Mouse (Mus musculus): ENCODE data around the gene Zglp1. TPM values are rescaled to one million over a fixed set of nuclear protein-coding genes. Genes with fewer than 3 reads are reported as not detected.
A peak's percentile ranks its signal among the peaks of the same experiment; 100 is the strongest.

Gene Zglp1
- polyA plus RNA-seq, 1 experiment from 2014 or later = 0.81 TPM

GRCm38 (mm10) chr9:21032491-21032890, 34.4 kb downstream of the Zglp1 start:
- Histone ChIP-seq H3K27me3 (peaks cover 98% of the 10 kb centered on the region), H3K4me2 (peak overlapping the region; percentile 94), H3K4me1 (peaks cover 60% of the 10 kb centered on the region), H3K27ac (no peak overlapping the region), H3K4me3 (peak overlapping the region; percentile 50), H3K36me3 (ENCODE audit: poor library complexity, severe bottlenecking) (no peaks in the 10 kb centered on the region), H3K9ac (no peak overlapping the region; the same call in 1 of the 2 replicates), H3K9me3 (replicated peaks) (no peaks in the 10 kb centered on the region)
- 2% methylated on average over 7 of the region's 7 CpGs for WGBS
- ATAC-seq = no peak

GRCm38 (mm10) chr9:21031896-21032351, 35.0 kb downstream of the Zglp1 start, which contains the start of gene Icam5:
Gene Icam5 (plus strand): TSS chr9:21032073.
- peaks cover 98% of the 10 kb centered on the region for H3K27me3 ChIP-seq
- WGBS = under 1% methylated on average over 35 of the region's 35 CpGs
- peak within 1 kb of the TSS; percentile 62 for H3K9ac ChIP-seq
- H3K27ac ChIP-seq = no peak within 1 kb of the TSS
- H3K4me2 ChIP-seq = peak within 1 kb of the TSS; percentile 94
- no peaks in the 10 kb centered on the region for H3K9me3 ChIP-seq (replicated peaks)
- H3K4me3 ChIP-seq = peak within 1 kb of the TSS; percentile 50
- no peaks in the 10 kb centered on the region for H3K36me3 ChIP-seq (ENCODE audit: poor library complexity, severe bottlenecking)
- H3K4me1 ChIP-seq = peaks cover 55% of the 10 kb centered on the region
- peak; percentile 50 for ATAC-seq

GRCm38 (mm10) chr9:21031251-21031895, 35.5 kb downstream of the Zglp1 start:
- peak; percentile 67 for ATAC-seq
- Histone ChIP-seq H3K9ac (peak overlapping the region; percentile 62), H3K4me1 (peaks cover 50% of the 10 kb centered on the region), H3K27ac (no peak overlapping the region), H3K36me3 (ENCODE audit: poor library complexity, severe bottlenecking) (no peaks in the 10 kb centered on the region), H3K4me2 (peak overlapping the region; percentile 94), H3K4me3 (peak overlapping the region; percentile 50), H3K9me3 (replicated peaks) (no peaks in the 10 kb centered on the region), H3K27me3 (peaks cover 98% of the 10 kb centered on the region)
- WGBS = under 1% methylated on average over 36 of the region's 36 CpGs

- Histone ChIP-seq H3K27me3 (peaks cover 98% of the 10 kb centered on the region), H3K9ac (no peak overlapping the region), H3K27ac (no peak overlapping the region), H3K4me2 (peak overlapping the region; percentile 94), H3K9me3 (replicated peaks) (no peaks in the 10 kb centered on the region), H3K4me3 (peak overlapping the region; percentile 50), H3K36me3 (ENCODE audit: poor library complexity, severe bottlenecking) (no peaks in the 10 kb centered on the region), H3K4me1 (peaks cover 47% of the 10 kb centered on the region)
- ATAC-seq = peak; percentile 59
- WGBS = 0% methylated on average over 13 of the region's 13 CpGs
Observed at GRCm38 (mm10) chr9:21030781-21031250, 36.1 kb downstream of the Zglp1 start.

GRCm38 (mm10) chr9:21030055-21030600, 36.8 kb downstream of the Zglp1 start:
- no peak overlapping the region for H3K9ac ChIP-seq
- H3K36me3 ChIP-seq (ENCODE audit: poor library complexity, severe bottlenecking) = no peaks in the 10 kb centered on the region
- no peaks in the 10 kb centered on the region for H3K9me3 ChIP-seq (replicated peaks)
- peak overlapping the region; percentile 94 for H3K4me2 ChIP-seq
- peaks cover 96% of the 10 kb centered on the region for H3K27me3 ChIP-seq
- WGBS = 21% methylated on average over 22 of the region's 22 CpGs
- H3K27ac ChIP-seq = no peak overlapping the region
- no peak overlapping the region for H3K4me3 ChIP-seq
- H3K4me1 ChIP-seq = peaks cover 47% of the 10 kb centered on the region
- ATAC-seq = no peak

GRCm38 (mm10) chr9:21029291-21030054, 37.4 kb downstream of the Zglp1 start, which contains the start of gene Icam4:
Gene Icam4 (plus strand): TSS chr9:21029373.
- WGBS = 2% methylated on average over 37 of the region's 37 CpGs
- H3K9me3 ChIP-seq (replicated peaks) = no peaks in the 10 kb centered on the region
- peak within 1 kb of the TSS; percentile 18 for H3K4me3 ChIP-seq
- peak within 1 kb of the TSS; percentile 10; the same call in 1 of the 2 replicates for H3K9ac ChIP-seq
- no peaks in the 10 kb centered on the region for H3K36me3 ChIP-seq (ENCODE audit: poor library complexity, severe bottlenecking)
- peaks cover 90% of the 10 kb centered on the region for H3K27me3 ChIP-seq
- peak within 1 kb of the TSS; percentile 94 for H3K4me2 ChIP-seq
- H3K4me1 ChIP-seq = peaks cover 47% of the 10 kb centered on the region
- no peak within 1 kb of the TSS for H3K27ac ChIP-seq
- ATAC-seq = no peak

GRCm38 (mm10) chr9:21028560-21029110, 38.3 kb downstream of the Zglp1 start:
- Histone ChIP-seq H3K4me1 (peaks cover 46% of the 10 kb centered on the region), H3K9me3 (replicated peaks) (no peaks in the 10 kb centered on the region), H3K27ac (no peak overlapping the region), H3K4me3 (no peak overlapping the region), H3K9ac (no peak overlapping the region), H3K27me3 (peaks cover 82% of the 10 kb centered on the region), H3K36me3 (ENCODE audit: poor library complexity, severe bottlenecking) (no peaks in the 10 kb centered on the region), H3K4me2 (no peak overlapping the region)
- 69% methylated on average over 6 of the region's 6 CpGs for WGBS
- ATAC-seq = no peak

- 56% methylated on average over 8 of the region's 8 CpGs for WGBS
- no peak for ATAC-seq
- peaks cover 74% of the 10 kb centered on the region for H3K27me3 ChIP-seq
Observed at GRCm38 (mm10) chr9:21027774-21028290, 39.1 kb downstream of the Zglp1 start.

GRCm38 (mm10) chr9:21026849-21027248, 40.0 kb downstream of the Zglp1 start:
- 82% methylated on average over 12 of the region's 12 CpGs for WGBS
- Histone ChIP-seq H3K27me3 (peaks cover 64% of the 10 kb centered on the region), H3K9ac (no peak overlapping the region)

More at GRCm38 (mm10) chr9:21027774-21028290, 39.1 kb downstream of the Zglp1 start:
- no peak overlapping the region for H3K4me3 ChIP-seq
- H3K36me3 ChIP-seq (ENCODE audit: poor library complexity, severe bottlenecking) = no peaks in the 10 kb centered on the region
- no peak overlapping the region for H3K4me2 ChIP-seq
- H3K9ac ChIP-seq = no peak overlapping the region
- no peaks in the 10 kb centered on the region for H3K9me3 ChIP-seq (replicated peaks)
- peaks cover 38% of the 10 kb centered on the region for H3K4me1 ChIP-seq
- no peak overlapping the region for H3K27ac ChIP-seq

GRCm38 (mm10) chr9:21025258-21025810, 41.6 kb downstream of the Zglp1 start:
- Histone ChIP-seq H3K4me3 (no peak overlapping the region), H3K9me3 (replicated peaks) (no peaks in the 10 kb centered on the region), H3K4me1 (peaks cover 14% of the 10 kb centered on the region), H3K36me3 (ENCODE audit: poor library complexity, severe bottlenecking) (no peaks in the 10 kb centered on the region), H3K27me3 (peaks cover 55% of the 10 kb centered on the region), H3K4me2 (no peak overlapping the region), H3K27ac (no peak overlapping the region), H3K9ac (no peak overlapping the region)
- WGBS = 76% methylated on average over 19 of the region's 19 CpGs
- no peak for ATAC-seq

More at GRCm38 (mm10) chr9:21026849-21027248, 40.0 kb downstream of the Zglp1 start:
- Histone ChIP-seq H3K4me2 (no peak overlapping the region), H3K4me3 (no peak overlapping the region), H3K27ac (no peak overlapping the region), H3K4me1 (peaks cover 29% of the 10 kb centered on the region), H3K36me3 (ENCODE audit: poor library complexity, severe bottlenecking) (no peaks in the 10 kb centered on the region), H3K9me3 (replicated peaks) (no peaks in the 10 kb centered on the region)
- ATAC-seq = no peak

GRCm38 (mm10) chr9:21022726-21023125, 44.2 kb downstream of the Zglp1 start:
- Histone ChIP-seq H3K4me3 (no peak overlapping the region), H3K27ac (no peak overlapping the region), H3K36me3 (ENCODE audit: poor library complexity, severe bottlenecking) (no peaks in the 10 kb centered on the region), H3K27me3 (peaks cover 44% of the 10 kb centered on the region), H3K9ac (no peak overlapping the region), H3K4me2 (no peak overlapping the region), H3K4me1 (no peaks in the 10 kb centered on the region), H3K9me3 (replicated peaks) (no peaks in the 10 kb centered on the region)
- no peak for ATAC-seq
- WGBS = 84% methylated on average over 1 of the region's 1 CpGs

All from forebrain, embryonic 13.5 days (tissue).